Mouse (Mus musculus) myocyte (in vitro differentiated cells): ENCODE data around the gene Cd27.

Experiments
- E2F4 ChIP-seq: IDR thresholded peaks from one replicate; pipeline ENCODE4 v1.6.1; 2011; ENCODE audit warnings: mild to moderate bottlenecking, control low read depth, moderate library complexity; ENCODE audit not compliant: insufficient read depth
- POLR2A ChIP-seq: IDR thresholded peaks from one replicate; pipeline ENCODE4 v1.6.1; 2011; ENCODE audit warnings: low read depth, mild to moderate bottlenecking, control low read depth, moderate library complexity; ENCODE audit not compliant: insufficient read length
- USF1 ChIP-seq: IDR thresholded peaks from one replicate; pipeline ENCODE4 v1.6.1; 2011; ENCODE audit warnings: low read depth, mild to moderate bottlenecking, control low read depth, moderate library complexity

DNA sequence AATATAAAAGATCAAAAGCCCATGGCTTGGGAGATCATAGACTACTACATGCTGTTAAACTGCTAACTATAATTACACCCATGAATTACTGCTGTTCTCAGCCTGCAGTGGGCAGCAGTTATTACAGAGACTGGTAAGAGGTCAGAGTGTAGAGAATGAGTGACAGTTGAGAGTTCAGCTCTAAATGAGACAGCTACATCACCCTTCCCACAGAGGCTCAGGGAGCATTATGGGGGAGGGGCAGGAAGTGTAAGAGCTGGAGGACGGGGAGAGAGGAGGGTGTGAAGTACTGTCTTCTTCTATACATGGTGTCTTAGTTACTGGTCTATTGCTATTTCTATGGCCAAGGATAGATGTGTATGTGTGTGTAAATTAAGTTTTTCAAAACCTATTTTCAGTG lies 7.7 kb upstream of the Cd27 start:
- TF ChIP-seq E2F4 (no peak), USF1 (no peak), POLR2A (no peak)
